Mouse (Mus musculus): ENCODE measurements around the gene Trrap. TPM values are rescaled to one million over a fixed set of nuclear protein-coding genes. Genes with fewer than 3 reads are reported as not detected.

Gene Trrap
- total RNA-seq, 2 experiments from 2014 or later = 39.4 to 43.0 TPM

GRCm38 (mm10) chr5:144907591-144907990, 140.1 kb downstream of the Trrap start:
- no peak for DNase-seq (ENCODE audit: low spot score)
- intact Hi-C loops (cut with DNase I) = no loop called here

Small RNAs within 50 kb of the gene (microRNA-seq; reads per million reads assigned to microRNA genes)
- gene Mir7039 = not detected

Other genes with a start within 250 kb of the Trrap start
- under 1 TPM in 1 of 2 experiments, not detected in 1; 0.10 TPM for gene Nptx2, start 221.8 kb upstream of the Trrap start, total RNA-seq (2021)
- under 1 TPM; 0.21 to 0.36 TPM for gene Tmem130, start 5.9 kb upstream of the Trrap start, total RNA-seq (2021)
- 10 to 100 TPM; 21.9 to 27.6 TPM for gene Smurf1, start 198.1 kb downstream of the Trrap start, total RNA-seq (2021)